Mouse (Mus musculus) limb, embryonic 11.5 days (tissue): ENCODE data around the gene Orai3. TPM values are rescaled to one million over a fixed set of nuclear protein-coding genes. Genes with fewer than 3 reads are reported as not detected.

Experiments used
- ATAC-seq: fragments of 200-750 bp; cut with Nextera tagmentation; 2 replicates; pipeline ENCODE4 v1.8.0; 2017; ENCODE audit warnings: low read depth; ENCODE audit not compliant: insufficient number of reproducible peaks, low FRiP score, low TSS enrichment
- DNase-seq: peaks from one replicate; pipeline ENCODE4 v3.0.0-alpha.2; 2015; ENCODE audit warnings: low spot score
- H3K27ac ChIP-seq: fragments of 300-500 bp; sonication (generic); replicated peaks from 2 replicates; pipeline ENCODE4 v1.5.1; 2014; ENCODE audit warnings: low read depth, mild to moderate bottlenecking, low read length
- H3K27me3 ChIP-seq: fragments of 300-500 bp; sonication (generic); 2 replicates; pipeline ENCODE4 v1.6.1; 2014; ENCODE audit warnings: mild to moderate bottlenecking, low read length, mixed read lengths; ENCODE audit not compliant: control insufficient read depth, insufficient read depth
- H3K36me3 ChIP-seq: fragments of 300-500 bp; sonication (generic); 2 replicates; pipeline ENCODE4 v1.6.1; 2014; ENCODE audit warnings: mild to moderate bottlenecking, low read length, moderate library complexity, mixed read lengths; ENCODE audit not compliant: control insufficient read depth, insufficient read depth
- H3K4me1 ChIP-seq: fragments of 300-500 bp; sonication (generic); 2 replicates; pipeline ENCODE4 v1.6.1; 2014; ENCODE audit warnings: low read length, mixed read lengths; ENCODE audit not compliant: control insufficient read depth, insufficient read depth
- H3K4me2 ChIP-seq: fragments of 300-500 bp; sonication (generic); 2 replicates; pipeline ENCODE4 v1.6.1; 2014; ENCODE audit warnings: low read depth, mild to moderate bottlenecking, moderate library complexity; ENCODE audit not compliant: severe bottlenecking
- H3K4me3 ChIP-seq: fragments of 300-500 bp; sonication (generic); 2 replicates; pipeline ENCODE4 v1.5.1; 2014; ENCODE audit warnings: low read depth, low read length
- H3K9ac ChIP-seq: fragments of 300-500 bp; sonication (generic); 2 replicates; pipeline ENCODE4 v1.6.1; 2014; ENCODE audit warnings: mild to moderate bottlenecking, low read length
- H3K9me3 ChIP-seq: fragments of 300-500 bp; sonication (generic); 2 replicates; pipeline ENCODE4 v1.6.1; 2016; ENCODE audit warnings: low read length; ENCODE audit not compliant: control insufficient read depth
- WGBS: fragments of 180-500 bp; shearing (Covaris S2); extraction: QIAGEN DNeasy Blood & Tissue Kit; methylation state at CpG from one replicate; pipeline ENCODE4 v1.1.7; 2014; 5-methylcytosine and 5-hydroxymethylcytosine counted together
- polyA plus RNA-seq: library from polyadenylated mRNA; unstranded; fragments of >200 nt; fragmentation: Nextera tagmentation; extraction: Ambion mirVana; gene quantifications from 2 replicates; pipeline ENCODE4 v1.2.1, GENCODE M21; 2014

Gene Orai3
- polyA plus RNA-seq, 1 experiment from 2014 or later = 12.3 TPM

DNA sequence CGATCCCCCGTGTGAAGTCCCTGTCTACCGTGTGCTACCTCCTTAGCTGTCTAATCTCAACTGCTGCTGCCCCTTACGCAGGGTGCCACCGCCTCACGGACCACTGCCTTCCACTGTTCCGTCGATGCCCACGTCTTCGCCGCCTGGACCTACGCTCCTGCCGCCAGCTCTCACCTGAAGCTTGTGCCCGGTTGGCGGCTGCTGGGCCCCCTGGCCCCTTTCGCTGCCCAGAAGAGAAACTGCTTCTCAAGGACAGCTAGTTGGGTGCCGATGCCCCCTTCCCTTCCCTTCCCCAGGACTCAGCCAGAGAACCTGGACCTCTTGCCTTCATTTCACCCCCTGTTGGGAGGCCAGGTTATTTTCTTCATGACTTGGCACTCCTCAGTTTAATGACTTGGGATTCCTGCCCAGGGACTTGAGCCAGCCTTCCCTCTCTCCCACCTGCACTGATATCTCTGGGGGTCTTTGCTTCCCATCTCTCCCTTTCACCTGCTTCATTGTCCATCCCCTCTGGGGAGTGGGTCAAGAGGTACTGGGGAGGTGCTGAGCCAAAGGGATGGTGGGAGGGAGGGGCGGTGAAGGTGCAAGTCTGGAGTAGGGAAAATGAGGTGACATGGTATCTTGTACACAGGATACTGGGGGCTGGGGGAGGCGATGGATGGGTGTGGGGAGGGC, 1.8 kb upstream of the Orai3 start:
- Histone ChIP-seq H3K4me3 (no peak overlapping the region), H3K4me1 (peaks cover 12% of the 10 kb centered on the region), H3K4me2 (no peak overlapping the region), H3K9ac (no peak overlapping the region), H3K27ac (peak overlapping the region; percentile 56), H3K27me3 (no peaks in the 10 kb centered on the region), H3K9me3 (no peaks in the 10 kb centered on the region), H3K36me3 (peaks cover 15% of the 10 kb centered on the region)
- WGBS = 90% methylated on average over 19 of the region's 19 CpGs
- DNase-seq (no peak), ATAC-seq (no peak)

DNA sequence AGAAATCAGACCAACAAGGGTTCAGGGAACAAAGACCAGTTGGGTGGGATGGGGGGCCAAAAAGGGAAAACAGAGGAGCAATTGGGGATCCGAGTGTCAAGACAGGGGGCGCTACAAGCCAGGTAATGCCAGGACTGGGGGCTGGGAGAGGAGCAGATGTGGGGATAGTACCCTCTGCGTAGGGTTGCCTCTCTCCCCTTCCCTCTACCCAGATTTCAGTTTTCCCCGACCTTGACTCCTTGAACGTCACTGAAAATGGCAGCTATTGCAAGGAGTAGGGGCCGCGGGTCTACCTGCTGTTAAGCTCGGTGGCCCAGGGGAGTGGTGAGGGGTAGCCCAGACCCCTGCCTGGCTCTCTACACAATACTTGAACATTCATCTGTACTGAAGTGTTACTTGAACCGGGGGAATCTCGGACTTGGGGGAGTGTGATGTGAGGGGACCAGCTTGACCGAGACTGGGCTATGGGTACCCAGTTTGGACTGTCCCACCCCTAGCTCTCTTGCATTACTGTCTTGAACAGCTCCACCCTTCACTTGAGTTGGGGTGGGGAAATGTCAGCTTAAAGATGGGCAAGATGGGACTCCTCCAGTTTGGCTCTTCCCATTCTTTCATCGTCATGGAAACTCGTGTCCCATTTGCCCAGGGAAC, 1.1 kb upstream of the Orai3 start:
- Histone ChIP-seq H3K27ac (peak overlapping the region; percentile 56), H3K36me3 (peaks cover 11% of the 10 kb centered on the region), H3K4me3 (no peak overlapping the region; the same call in 1 of the 2 replicates), H3K4me2 (0 out of 2 replicates have a peak overlapping the region, but pooled peaks have one; percentile 7), H3K9ac (no peak overlapping the region), H3K9me3 (no peaks in the 10 kb centered on the region), H3K4me1 (peaks cover 12% of the 10 kb centered on the region), H3K27me3 (no peaks in the 10 kb centered on the region)
- DNase-seq = no peak
- WGBS = 51% methylated on average over 13 of the region's 13 CpGs
- ATAC-seq = peak; percentile 52; the same call in 1 of the 2 replicates

DNA sequence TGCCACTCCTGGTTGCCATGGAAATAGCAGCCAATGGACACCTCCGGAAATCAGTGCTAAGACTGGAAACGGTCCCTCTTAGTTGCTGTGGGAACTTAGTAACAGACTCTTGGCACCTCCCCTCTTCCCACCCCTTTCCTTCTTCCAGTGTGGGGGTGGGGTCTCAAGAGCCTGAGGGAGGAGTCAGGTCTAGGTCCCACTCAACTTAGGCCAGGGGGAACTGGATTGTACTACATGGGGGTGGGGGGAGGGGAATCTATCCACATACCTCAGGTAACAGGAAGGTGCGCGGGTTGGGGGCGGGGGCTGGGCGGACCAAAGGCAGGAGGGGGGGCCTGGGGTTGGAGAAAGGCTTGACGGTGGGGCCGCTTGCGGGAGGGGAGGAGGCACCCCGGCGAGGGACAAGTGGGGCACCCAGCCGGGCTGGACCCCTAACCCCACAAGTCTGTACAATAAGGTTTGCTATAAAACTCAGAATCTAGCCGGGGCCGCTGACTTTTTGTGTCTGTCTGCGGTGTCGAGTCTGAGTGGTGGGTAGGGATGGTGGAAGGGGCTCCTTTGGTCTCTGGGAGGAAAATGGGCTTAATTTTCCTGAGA, 520 bp upstream of the Orai3 start:
- Histone ChIP-seq H3K4me2 (peak overlapping the region; percentile 97), H3K27ac (peak overlapping the region; percentile 89), H3K4me3 (peak overlapping the region; percentile 71), H3K27me3 (no peaks in the 10 kb centered on the region), H3K9ac (peak overlapping the region; percentile 55), H3K36me3 (peaks cover 11% of the 10 kb centered on the region), H3K9me3 (no peaks in the 10 kb centered on the region), H3K4me1 (peaks cover 12% of the 10 kb centered on the region)
- WGBS = under 1% methylated on average over 16 of the region's 16 CpGs
- peak; percentile 91 for DNase-seq
- ATAC-seq = peak; percentile 88

- no peaks in the 10 kb centered on the region for H3K27me3 ChIP-seq
- ATAC-seq = peak; percentile 2; the same call in 1 of the 2 replicates
- DNase-seq = peak; percentile 47
Observed at GRCm38 (mm10) chr7:127770039-127770905, 657 bp downstream of the Orai3 start.

DNA sequence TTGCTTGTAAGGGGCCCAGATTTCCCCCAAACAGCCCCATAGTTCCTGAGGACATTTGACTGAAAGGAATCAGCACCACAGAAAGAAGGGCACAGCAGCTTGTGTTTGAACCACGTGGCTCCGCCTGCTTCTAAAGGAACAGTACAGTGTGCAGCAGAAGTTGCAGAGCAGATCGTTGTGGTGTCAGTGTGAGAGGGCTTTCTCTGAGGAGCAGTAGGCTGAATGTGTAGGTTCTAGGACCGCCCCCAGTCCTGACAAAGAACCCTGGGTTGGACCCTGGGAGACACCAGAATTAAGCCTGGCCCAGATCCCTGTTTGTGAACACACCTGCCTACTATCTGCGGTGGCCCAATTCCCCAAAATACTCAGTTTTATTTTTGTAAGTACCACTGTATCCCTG, 1.6 kb downstream of the Orai3 start:
- Histone ChIP-seq H3K27me3 (no peaks in the 10 kb centered on the region), H3K9ac (no peak overlapping the region), H3K4me3 (no peak overlapping the region), H3K36me3 (peaks cover 9% of the 10 kb centered on the region), H3K4me2 (peak overlapping the region; percentile 97), H3K27ac (no peak overlapping the region), H3K4me1 (peaks cover 12% of the 10 kb centered on the region), H3K9me3 (no peaks in the 10 kb centered on the region)
- DNase-seq = no peak
- WGBS = 79% methylated on average over 5 of the region's 5 CpGs
- ATAC-seq = no peak

More at GRCm38 (mm10) chr7:127770039-127770905, 657 bp downstream of the Orai3 start:
- H3K9me3 ChIP-seq = no peaks in the 10 kb centered on the region
- peaks cover 12% of the 10 kb centered on the region for H3K4me1 ChIP-seq
- peaks cover 11% of the 10 kb centered on the region for H3K36me3 ChIP-seq
- peak overlapping the region; percentile 71 for H3K4me3 ChIP-seq
- 2% methylated on average over 27 of the region's 27 CpGs for WGBS
- peak overlapping the region; percentile 97 for H3K4me2 ChIP-seq
- peak overlapping the region; percentile 84 for H3K9ac ChIP-seq
- H3K27ac ChIP-seq = peak overlapping the region; percentile 89

DNA sequence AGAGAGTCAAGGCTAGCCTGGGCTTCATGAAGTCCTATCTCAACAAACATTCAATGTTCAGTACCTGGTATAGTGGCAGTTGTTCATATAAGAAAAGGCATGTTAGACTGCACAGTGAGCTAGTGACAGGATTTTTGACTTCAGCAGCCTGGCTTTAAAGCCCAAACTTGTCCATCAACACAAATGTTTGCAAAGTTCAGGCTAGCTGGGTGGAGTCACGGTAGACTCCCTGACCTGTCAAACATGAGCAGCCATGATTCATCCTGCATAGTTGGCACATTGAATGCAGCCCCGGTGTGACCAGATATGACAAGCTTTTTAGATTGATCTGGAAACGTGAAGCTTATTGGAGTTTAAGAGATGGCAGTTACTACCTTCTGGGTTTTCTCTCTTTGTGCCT, 2.5 kb downstream of the Orai3 start:
- Histone ChIP-seq H3K9me3 (no peaks in the 10 kb centered on the region), H3K27me3 (no peaks in the 10 kb centered on the region), H3K4me1 (peaks cover 12% of the 10 kb centered on the region), H3K36me3 (peaks cover 8% of the 10 kb centered on the region), H3K4me3 (no peak overlapping the region), H3K4me2 (no peak overlapping the region), H3K9ac (no peak overlapping the region), H3K27ac (no peak overlapping the region)
- no peak for ATAC-seq
- 89% methylated on average over 3 of the region's 3 CpGs for WGBS
- no peak for DNase-seq

- no peak overlapping the region for H3K4me3 ChIP-seq
- peaks cover 4% of the 10 kb centered on the region for H3K36me3 ChIP-seq
- 100% methylated on average over 1 of the region's 1 CpGs for WGBS
- DNase-seq = no peak
- ATAC-seq = no peak
- no peaks in the 10 kb centered on the region for H3K9me3 ChIP-seq
- H3K9ac ChIP-seq = no peak overlapping the region
- H3K4me1 ChIP-seq = peaks cover 12% of the 10 kb centered on the region
- H3K27me3 ChIP-seq = no peaks in the 10 kb centered on the region
- no peak overlapping the region for H3K4me2 ChIP-seq
- no peak overlapping the region for H3K27ac ChIP-seq
Observed at GRCm38 (mm10) chr7:127772557-127772956, 2.9 kb downstream of the Orai3 start.
